Mouse (Mus musculus) hindlimb bud, embryonic 11.5 days (tissue): ENCODE data around the gene Olfr47.
"Not testable (repeated sequence)": the region's sequence is repeated elsewhere in the genome, so short reads cannot be mapped to it uniquely, and the experiment has no call there.

Experiments
- DNase-seq: peaks from one replicate; pipeline ENCODE4 v3.0.0-alpha.2; 2012; ENCODE audit warnings: low read depth, low spot score; ENCODE audit errors: extremely low spot score

The Olfr47 gene

DNA sequence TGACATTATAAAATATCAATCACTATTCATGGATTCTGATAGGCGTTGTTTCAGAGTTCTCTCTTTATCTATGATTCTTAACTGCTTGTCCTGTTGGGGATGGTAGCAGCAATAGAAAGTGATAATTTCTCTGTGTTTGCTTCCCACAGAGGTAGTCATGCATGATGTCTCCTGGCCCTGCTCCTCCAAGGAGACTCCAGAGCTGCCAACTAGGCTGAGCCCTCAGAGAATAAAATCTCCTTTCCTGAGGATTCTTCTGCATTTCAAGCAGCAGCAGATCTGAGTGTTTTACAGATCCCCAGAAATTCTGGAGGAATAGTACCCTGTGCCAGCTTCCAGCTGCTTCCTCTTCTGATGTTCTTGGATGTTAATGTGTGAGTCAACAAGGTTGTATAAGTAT, at the start of gene Olfr47:
Gene Olfr47, plus strand, starts transcription at position 275 of the 400 bp plus-strand sequence.
- DNase-seq = not testable (repeated sequence)

- DNase-seq = no peak
Measured at GRCm38 (mm10) chr6:43190986-43191385, 40.3 kb upstream of the Olfr47 start.

- DNase-seq = no peak
Measured at GRCm38 (mm10) chr6:43196781-43197180, 34.5 kb upstream of the Olfr47 start, which contains the start of gene Olfr435. TSS of gene Olfr435 (plus strand) at chr6:43197146.

DNA sequence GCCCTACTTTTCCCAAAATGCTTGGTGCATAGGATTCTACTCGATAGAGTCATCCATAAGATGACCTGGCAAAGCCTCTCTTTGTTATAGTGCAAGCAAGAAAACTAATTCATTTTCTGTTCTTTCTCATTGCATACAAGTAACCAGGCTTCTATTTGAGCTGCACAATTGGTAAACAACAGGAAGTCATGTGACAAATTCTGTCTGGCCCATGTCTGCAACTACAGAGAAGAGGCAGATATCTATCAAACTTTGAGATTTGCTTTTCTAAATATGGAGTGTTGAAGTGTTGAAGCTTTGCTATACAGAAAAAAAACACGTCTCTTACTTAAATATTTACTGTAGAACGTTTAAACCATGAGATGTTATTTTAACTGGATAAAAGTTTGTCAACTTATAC, 33.2 kb upstream of the Olfr47 start:
- no peak for DNase-seq

DNA sequence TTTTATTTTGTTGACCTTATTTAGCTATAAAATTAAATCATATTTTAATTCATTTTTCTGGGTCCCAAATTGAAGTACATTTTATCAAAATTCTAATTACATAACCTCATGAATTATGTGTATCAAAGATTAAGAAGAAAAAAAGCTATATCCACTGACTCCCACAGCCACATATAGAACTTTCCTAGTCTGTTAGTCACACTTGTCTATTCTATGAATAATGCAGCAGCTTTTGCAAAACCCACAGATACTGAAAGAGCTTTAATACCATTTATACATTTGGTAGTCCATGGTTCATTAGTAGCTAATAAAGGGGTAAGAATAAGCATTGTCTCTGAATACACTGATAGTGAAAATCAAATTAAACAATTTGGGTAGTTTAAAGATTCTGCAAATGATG, 28.5 kb upstream of the Olfr47 start:
- no peak for DNase-seq

DNA sequence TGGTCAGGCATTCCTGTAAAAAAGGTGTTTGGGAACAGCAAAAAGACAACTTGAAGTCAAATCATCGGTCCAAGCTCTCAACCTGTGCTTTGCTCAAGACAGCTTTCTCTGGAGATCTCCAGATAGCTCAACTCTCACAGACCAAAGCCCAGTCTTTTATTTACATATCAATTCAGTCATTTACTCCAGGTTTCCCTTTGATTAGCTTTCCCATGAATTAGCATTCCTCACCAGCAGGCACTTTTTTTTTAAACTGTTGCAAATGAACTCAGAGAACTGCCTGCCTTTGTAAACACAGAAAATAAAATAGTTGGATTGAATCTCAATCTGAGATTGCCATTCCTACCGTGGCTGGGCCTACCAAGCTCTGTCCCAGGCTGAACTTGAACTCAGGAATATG, 26.0 kb upstream of the Olfr47 start:
- DNase-seq = no peak

DNA sequence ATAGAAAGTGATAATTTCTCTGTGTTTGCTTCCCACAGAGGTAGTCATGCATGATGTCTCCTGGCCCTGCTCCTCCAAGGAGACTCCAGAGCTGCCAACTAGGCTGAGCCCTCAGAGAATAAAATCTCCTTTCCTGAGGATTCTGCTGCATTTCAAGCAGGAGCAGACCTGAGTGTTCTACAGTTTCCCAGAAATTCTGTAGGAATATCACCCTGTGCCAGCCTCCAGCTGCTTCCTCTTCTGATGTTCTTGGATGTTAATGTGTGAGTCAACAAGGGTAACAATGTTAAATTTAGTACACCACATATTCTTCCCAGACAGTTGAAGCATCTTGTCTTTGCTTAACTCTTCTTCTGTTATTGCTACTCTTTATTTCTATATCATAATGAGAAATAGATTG, 18.5 kb upstream of the Olfr47 start, which contains the start of gene Olfr434:
Gene Olfr434, plus strand, starts transcription at position 149 of the 400 bp plus-strand sequence.
- not testable (repeated sequence) for DNase-seq

DNA sequence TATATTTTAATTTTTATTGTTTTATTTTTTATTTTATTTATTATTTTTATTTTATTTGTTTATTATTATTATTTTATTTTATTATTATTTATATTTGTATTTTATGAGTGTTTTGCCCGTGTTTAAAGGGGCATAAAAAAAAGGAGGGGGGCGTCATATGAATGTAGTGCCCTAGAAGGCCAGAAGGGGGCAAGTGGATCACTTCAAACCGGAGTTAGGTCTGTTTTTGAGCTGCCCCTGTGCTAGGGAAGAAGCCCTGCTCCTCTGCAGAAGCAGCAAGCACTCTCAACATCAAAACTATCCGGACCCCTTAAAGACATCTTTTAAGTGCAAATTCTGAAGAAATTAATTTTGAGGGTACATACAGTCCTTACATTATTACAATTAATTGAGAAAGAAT, 10.7 kb downstream of the Olfr47 start:
- no peak for DNase-seq

- no peak for DNase-seq
Measured at GRCm38 (mm10) chr6:43247396-43247795, 16.1 kb downstream of the Olfr47 start.

DNA sequence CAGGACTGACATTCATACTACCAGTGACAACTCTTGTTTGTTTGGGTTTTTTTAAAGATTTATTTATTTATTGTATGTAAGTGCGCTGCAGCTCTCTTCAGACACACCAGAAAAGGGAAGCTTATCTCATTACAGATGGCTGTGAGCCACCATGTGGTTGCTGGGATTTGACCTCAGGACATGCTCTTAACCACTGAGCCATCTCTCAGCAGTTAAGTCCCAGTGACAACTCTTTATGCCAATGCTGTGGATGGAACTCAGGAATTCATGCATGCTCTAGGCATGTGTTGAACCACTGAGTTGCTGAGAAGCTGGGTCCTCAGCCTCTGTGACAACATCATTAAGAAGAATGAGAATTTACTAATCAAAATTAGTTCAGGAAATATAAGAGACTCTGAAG, 21.7 kb downstream of the Olfr47 start:
- DNase-seq = no peak

GRCm38 (mm10) chr6:43254193-43254926, 23.0 kb downstream of the Olfr47 start:
- DNase-seq = no peak

GRCm38 (mm10) chr6:43260756-43261155, 29.4 kb downstream of the Olfr47 start:
- DNase-seq = no peak

DNA sequence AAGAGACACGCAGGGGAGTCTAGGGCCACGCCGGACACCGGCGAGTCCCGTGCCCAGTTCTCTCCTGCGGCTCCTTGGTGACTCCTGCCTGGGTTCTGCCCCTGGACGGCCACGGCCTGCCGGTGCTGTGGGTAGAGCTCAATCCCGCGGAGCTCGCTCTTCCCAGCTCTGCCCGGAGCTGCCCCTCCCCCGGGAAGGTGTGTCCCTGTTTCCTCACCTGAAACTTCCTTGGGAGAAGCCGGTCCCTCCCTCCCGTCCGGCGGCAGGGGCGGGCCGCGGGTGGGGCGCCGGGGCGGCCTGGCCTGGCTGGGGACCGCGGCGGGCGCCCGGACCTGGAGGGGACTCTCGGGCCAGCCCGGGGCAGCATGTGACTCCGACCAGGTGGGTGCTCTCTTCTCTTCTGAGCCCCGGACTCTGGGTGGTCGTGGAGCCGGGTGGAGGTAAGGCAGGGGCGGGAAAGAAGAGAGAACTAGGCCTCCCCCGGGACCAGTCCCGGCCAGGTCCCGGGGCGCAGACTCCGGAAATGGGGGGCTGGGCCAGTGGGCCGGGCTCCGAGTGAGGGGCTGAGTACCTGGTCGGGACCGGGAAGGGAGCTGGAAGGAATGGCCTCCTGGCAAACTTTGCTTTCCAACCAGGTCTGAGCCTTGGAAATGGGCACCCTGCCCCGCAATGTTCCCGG, 34.2 kb downstream of the Olfr47 start, which contains the start of gene Arhgef5:
Gene Arhgef5, plus strand, starts transcription at position 220 of the 679 bp plus-strand sequence.
- no peak for DNase-seq

- DNase-seq = no peak
Measured at GRCm38 (mm10) chr6:43266356-43266755, 35.0 kb downstream of the Olfr47 start.

- DNase-seq = no peak
Measured at GRCm38 (mm10) chr6:43272597-43272996, 41.3 kb downstream of the Olfr47 start.

GRCm38 (mm10) chr6:43274123-43274522, 42.8 kb downstream of the Olfr47 start:
- DNase-seq = no peak

GRCm38 (mm10) chr6:43278247-43278646, 46.9 kb downstream of the Olfr47 start:
- DNase-seq = no peak

DNA sequence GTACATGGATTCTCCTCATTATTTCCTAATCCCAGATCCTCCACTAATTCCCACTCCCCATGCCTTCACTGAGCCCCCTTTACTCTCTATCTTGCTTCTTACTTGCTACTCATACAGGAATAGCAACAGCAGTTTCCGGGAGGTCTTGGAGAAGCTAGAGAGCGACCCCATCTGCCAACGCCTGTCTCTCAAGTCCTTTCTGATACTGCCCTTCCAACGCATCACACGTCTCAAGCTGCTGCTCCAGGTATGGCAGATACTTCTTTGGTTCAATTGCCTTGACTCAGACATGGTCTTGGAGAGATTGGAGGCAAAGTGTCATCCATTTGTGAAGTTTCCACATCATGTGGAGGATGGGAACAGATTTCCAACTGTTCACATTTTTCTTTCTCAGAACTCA, 49.2 kb downstream of the Olfr47 start:
- no peak for DNase-seq
